Mouse (Mus musculus) kidney, embryonic 16.5 days (tissue): ENCODE measurements at regions not wholly inside any gene's neighbourhood (a gene's known extent, or its start where the extent isn't known, plus 50 kb on each side); places are given as distances from the start of the nearest gene placed in this dataset.

Experiments
- ATAC-seq: fragments of 200-750 bp; cut with Nextera tagmentation; 2 replicates; pipeline ENCODE4 v1.8.0; 2017; ENCODE audit warnings: moderate TSS enrichment; ENCODE audit not compliant: low FRiP score, low TSS enrichment
- H3K27ac ChIP-seq: fragments of 300-500 bp; sonication (generic); 2 replicates; pipeline ENCODE4 v1.5.1; 2014; ENCODE audit warnings: low read length
- H3K27me3 ChIP-seq: fragments of 300-500 bp; sonication (generic); 2 replicates; pipeline ENCODE4 v1.6.1; 2014; ENCODE audit warnings: low read length, control low read depth, mixed read lengths; ENCODE audit not compliant: insufficient read depth
- H3K36me3 ChIP-seq: fragments of 300-500 bp; sonication (generic); 2 replicates; pipeline ENCODE4 v1.6.1; 2014; ENCODE audit warnings: low read length, control low read depth, mixed read lengths; ENCODE audit not compliant: insufficient read depth
- H3K4me1 ChIP-seq: fragments of 300-500 bp; sonication (generic); 2 replicates; pipeline ENCODE4 v1.6.1; 2014; ENCODE audit warnings: low read length, control low read depth, mixed read lengths; ENCODE audit not compliant: insufficient read depth
- H3K4me2 ChIP-seq: fragments of 300-500 bp; sonication (generic); replicated peaks from 2 replicates; pipeline ENCODE4 v1.6.1; 2014; ENCODE audit warnings: low read depth, low read length
- H3K4me3 ChIP-seq: fragments of 300-500 bp; sonication (generic); 2 replicates; pipeline ENCODE4 v1.5.1; 2014; ENCODE audit warnings: mild to moderate bottlenecking, low read length
- H3K9ac ChIP-seq: fragments of 300-500 bp; sonication (generic); replicated peaks from 2 replicates; pipeline ENCODE4 v1.6.1; 2014; ENCODE audit warnings: low read length
- H3K9me3 ChIP-seq: fragments of 300-500 bp; sonication (generic); 2 replicates; pipeline ENCODE4 v1.6.1; 2016; ENCODE audit warnings: low read length, control low read depth
- WGBS: fragments of 180-500 bp; shearing (Covaris S2); extraction: QIAGEN DNeasy Blood & Tissue Kit; methylation state at CpG from one replicate; pipeline ENCODE4 v1.1.7; 2014; 5-methylcytosine and 5-hydroxymethylcytosine counted together

- H3K36me3 ChIP-seq, result no peaks in the 10 kb centered on the region
- no peak overlapping the region for H3K4me2 ChIP-seq
- no peaks in the 10 kb centered on the region for H3K27me3 ChIP-seq
- no peaks in the 10 kb centered on the region for H3K4me1 ChIP-seq
- no peak overlapping the region for H3K4me3 ChIP-seq
- H3K9ac ChIP-seq, result no peak overlapping the region
- no peak overlapping the region for H3K27ac ChIP-seq
- 70% methylated on average over 1 of the region's 1 CpGs for WGBS
- H3K9me3 ChIP-seq, result no peaks in the 10 kb centered on the region
- ATAC-seq, result no peak
These were observed 116.1 kb downstream of the Gpbp1 start for GRCm38 (mm10) chr13:111373801-111374200.
